Mouse (Mus musculus): ENCODE results near the gene Map3k11.

Gene Map3k11

DNA sequence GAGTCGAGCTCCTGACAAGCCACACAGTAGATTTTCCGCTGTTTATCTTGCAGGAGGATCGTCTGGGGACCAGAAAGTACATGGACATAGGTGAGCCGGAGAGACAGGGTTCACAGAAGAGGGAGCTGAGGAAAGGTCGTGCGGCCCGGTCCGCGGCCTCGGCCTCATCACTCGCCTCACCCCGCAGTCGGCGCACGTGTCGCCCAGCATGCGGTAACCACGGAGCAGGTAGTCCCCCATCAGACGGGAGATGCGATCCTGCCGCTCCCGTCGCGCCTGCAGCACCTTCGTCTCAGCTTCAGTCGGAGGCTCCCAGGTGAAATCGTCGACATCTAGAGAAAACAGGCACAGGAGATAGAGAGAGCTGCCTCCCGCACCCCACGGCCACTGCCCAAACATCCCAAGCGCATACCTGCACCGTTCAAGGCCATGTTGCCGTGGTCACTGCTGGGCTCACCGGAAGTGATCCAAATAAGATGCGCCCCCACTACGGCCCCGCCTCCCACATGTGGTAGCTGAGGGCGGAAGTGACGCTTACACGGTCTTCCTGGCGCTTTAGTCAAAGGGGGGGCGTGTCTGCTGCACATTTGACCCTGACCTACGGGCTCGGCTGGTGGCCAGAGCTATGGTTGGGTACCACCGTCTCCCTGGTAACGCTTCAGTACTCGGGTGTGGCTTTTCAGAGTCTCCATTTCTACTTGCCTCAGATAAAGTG is 42.9 kb downstream of the Map3k11 start:
- peak; percentile 86 to 93 for DNase-seq (ENCODE audit: low spot score in 2 of 2)

DNA sequence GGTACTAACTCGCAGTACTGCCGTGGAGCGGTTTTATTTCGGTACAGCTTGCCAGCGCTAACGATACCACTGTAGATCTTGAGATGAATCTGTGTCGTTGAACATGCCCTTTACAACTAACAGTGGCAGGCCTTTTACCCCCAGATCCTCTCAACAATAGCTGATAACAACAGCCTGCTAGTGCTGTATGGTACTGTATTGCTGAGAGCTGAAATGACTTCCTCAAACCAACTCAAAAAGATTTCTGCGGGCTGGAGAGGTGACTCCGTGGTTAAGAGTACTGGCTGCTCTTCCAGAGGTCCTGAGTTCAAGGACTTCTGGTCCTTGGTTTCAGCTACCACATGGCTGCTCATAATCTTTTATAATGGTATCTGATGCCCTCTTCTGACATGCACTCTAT is 45.8 kb downstream of the Map3k11 start:
- no peak for DNase-seq (ENCODE audit: low spot score in 2 of 2)

DNA sequence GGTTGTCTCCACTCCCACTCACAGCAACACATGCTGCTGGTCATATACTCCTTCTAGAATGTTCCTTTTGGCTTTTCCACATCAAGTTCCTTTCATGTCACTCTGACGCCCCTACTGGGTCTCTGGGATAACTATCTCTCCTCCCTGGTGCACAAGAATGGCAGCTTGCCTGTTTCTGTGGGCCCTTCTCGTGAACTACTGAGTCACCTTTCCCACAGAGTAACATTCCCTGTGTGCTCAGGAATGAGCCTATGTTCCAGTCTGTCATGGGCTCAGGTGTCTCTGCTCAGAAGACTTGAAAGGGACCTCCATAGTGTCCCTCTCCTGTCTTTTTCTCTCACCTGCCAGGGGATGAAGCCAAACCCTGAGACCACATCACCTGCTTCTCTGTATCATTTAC is 50.9 kb downstream of the Map3k11 start:
- no peak for DNase-seq (ENCODE audit: low spot score in 2 of 2)

DNA sequence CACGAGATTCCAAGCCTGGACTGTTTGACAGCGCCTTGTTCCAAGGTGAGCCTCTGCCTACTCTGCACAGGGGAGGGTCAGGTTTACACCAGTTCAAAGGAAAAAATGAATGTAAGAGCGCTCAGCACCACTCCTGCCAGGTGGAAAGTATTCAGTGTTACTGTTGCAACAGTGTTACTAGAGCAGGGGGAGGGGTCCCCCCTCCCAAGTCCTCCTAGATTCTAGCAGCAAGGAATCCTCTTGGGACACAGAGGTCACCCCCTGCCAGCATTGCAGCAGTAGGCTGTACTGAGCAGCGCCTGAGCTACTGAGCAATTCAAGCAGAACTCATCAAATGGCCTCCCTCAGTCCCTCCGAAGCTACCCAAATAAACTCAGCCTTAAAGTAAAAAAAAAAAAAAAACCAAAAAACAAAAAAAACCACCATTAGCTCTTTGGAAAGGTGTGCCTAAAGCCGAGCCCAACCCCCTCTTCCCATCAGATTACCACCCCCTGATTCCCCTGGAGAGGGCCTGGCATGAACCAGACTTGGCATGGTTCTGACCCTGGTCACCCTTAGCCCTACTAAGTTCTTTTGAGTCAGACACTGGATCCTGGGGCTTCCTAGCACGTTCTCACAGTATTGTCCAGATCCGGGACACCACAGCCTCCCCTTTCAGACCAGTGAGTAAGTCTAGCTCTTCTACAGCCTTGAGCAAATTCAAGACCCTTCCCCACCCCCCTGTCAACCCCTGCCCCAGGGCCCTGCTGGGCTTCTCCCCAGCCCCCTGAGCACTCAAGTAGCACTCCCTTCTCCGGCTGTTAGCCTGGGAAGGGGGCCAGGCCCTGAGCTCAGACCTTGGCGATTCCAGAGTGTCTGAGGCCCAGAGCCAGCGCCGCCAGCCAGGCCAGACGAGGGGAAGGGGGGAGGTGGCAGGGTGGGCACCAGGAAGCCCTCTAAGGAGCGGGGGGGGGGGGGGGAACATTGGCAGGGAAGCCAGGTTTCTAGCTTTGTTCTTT is 52.1 kb downstream of the Map3k11 start, which contains the start of gene Ltbp3:
Gene Ltbp3, plus strand, starts transcription at position 585 of the 998 bp plus-strand sequence.
- peak; percentile 85 to 88 for DNase-seq (ENCODE audit: low spot score in 2 of 2)

DNA sequence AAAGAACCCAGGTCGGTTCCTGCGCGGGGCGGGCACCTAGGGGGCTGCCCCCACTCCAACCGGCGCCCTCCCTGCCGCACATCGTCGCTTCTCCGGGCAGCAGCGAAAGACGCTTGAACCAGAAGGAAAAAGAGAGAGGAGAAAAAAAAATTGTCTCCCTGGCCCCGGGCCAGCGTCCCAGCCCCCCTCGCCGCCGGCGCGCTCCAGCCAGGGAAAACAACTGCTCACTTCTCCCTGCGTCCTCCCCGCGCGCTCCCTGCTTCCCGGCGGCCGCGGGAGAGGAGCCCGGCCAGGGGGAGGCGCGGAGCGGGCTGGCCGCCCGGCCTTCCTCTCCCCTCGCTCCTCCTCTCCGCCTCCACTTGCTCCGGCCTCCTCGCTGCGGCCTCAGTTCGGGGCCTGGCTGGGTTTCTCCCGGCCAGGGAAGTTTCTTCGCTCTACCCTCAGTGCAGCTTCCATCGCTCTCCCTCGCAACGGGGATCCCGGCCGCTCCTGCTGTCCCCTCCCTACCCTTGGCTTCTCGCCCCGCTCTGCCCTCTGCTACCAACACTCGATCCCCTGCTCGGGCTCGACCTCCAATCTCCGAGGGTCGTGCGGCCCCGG is 53.2 kb downstream of the Map3k11 start:
- DNase-seq (ENCODE audit: low spot score in 2 of 2), result peak; percentile 88 to 91

DNA sequence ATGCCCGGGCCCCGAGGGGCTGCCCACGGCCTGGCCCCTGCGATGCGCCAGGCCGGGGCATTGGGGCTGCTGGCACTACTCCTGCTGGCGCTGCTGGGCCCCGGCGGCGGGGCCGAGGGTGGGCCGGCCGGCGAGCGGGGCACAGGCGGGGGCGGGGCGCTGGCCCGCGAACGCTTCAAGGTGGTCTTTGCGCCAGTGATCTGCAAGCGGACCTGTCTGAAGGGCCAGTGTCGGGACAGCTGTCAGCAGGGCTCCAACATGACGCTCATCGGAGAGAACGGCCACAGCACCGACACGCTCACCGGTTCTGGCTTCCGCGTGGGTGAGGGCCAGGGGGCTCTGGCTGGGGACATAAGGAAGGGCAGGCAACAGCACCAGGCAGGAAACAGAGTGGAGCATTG is 53.7 kb downstream of the Map3k11 start:
- no peak for DNase-seq (ENCODE audit: low spot score in 2 of 2)

DNA sequence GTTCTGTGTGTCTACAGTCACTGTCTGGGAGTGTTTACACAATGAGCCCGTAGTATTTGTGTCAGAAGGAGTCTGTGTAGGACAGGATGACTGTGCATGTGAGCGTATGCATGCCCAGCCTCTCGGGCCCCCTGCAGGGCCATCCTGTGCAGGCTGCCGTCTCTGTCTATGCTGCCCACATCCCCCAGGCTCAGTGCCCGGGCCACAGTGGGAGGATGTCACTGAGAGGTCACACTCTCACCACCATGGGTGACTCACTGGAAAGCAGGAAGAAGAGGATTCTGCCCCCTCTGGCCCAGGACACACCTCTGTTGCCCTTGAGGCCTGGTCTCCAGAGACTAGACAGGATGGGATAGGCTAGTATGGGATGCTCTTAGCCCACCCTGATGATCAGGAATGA is 55.0 kb downstream of the Map3k11 start:
- no peak for DNase-seq (ENCODE audit: low spot score in 2 of 2)

DNA sequence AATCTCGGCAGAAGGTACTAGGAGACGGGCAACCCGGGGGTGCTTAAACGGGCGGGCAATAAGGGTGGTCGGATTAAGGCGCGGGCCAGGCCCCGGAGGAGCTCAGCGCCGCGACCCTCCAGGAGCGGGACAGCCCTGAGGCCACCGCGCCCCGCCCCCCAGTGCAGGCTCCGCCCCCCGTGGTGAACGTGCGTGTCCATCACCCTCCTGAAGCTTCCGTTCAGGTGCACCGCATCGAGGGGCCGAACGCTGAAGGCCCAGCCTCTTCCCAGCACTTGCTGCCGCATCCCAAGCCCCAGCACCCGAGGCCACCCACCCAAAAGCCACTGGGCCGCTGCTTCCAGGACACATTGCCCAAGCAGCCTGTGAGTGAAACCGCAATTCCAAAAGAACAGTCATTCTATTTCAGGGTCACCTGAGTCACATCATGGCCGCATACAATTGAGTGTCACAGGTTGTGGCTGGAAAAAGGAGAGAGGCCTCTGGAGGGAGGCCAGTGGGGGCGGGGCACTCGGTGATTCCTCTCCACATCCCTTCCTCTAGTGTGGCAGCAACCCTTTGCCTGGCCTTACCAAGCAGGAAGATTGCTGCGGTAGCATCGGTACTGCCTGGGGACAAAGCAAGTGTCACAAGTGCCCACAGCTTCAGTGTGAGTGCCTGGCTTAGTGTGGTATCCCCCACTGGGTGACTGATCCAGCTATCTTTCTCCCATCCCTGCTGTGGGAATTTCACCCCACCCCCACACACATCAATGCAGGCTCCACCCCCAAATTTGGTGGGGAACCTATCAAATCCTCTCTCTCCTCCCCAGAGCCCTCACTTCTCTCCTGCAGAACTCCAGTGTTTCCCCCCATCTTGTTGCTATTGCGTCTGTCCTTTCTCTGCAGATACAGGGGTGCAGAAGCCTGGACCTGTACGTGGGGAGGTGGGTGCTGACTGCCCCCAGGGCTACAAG is 57.5 kb downstream of the Map3k11 start:
- DNase-seq (ENCODE audit: low spot score in 2 of 2), result no peak

DNA sequence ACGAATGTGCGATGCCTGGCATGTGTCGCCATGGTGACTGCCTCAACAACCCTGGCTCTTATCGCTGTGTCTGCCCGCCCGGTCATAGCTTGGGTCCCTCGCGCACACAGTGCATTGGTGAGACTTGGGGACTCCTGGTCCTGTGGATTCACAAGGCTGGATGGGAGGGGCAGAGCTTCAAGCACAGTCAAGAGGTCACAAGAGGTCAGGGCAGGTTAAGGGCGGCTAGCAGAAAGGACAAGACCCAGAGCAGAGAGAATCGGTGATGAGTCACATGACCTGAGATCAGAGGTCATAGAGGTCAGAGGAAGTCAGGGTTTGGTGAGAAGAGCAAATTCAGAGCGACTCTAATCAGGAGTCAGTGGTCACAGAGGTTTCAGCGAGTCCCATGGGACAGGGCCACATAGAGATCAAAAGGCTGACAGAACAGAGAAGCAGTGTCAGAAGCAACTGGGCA is 58.4 kb downstream of the Map3k11 start:
- no peak for DNase-seq (ENCODE audit: low spot score in 2 of 2)

DNA sequence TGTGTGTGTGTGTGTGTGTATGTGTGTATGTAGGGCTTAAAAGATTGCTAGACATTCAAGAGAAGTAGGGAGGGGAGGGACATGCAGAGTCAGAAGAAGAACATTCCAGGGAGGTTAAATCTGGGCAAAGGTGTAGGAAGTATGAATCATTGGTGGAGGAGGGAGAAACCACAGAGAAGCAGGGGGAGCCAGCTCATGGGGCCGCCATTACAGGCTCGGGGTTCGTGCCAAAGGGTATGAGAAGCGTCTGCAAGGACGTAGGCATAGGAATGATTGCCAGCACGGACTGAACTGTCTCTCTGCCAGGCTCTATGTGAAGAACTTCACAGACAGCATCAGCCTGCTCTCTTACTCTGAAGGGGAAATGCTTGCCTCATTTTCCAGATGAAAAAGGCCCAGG is 60.9 kb downstream of the Map3k11 start:
- no peak for DNase-seq (ENCODE audit: low spot score in 2 of 2)

DNA sequence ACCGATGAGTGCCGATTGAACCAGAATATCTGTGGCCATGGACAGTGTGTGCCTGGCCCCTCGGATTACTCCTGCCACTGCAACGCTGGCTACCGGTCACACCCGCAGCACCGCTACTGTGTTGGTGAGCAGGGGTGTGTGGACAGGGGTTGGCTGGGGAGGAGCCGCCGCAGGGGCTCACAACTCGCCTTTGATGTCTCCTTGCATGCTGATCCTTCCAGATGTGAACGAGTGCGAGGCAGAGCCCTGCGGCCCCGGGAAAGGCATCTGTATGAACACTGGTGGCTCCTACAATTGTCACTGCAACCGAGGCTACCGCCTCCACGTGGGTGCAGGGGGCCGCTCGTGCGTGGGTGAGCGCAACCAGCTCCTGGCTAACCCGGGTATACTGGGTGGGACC is 62.4 kb downstream of the Map3k11 start:
- DNase-seq (ENCODE audit: low spot score in 2 of 2), result no peak

DNA sequence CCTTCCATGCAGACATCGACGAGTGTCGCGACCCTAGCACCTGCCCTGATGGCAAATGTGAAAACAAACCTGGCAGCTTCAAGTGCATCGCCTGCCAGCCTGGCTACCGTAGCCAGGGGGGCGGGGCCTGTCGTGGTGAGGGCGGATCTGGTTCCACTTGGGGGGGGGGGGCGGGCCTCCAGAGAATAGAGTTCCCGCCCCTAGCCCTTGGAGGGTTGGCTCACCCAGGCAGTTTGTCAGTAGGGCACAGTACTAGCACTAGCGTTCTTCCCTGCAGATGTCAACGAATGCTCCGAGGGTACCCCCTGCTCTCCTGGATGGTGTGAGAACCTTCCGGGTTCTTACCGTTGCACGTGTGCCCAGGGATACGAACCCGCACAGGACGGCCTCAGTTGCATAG is 63.2 kb downstream of the Map3k11 start:
- DNase-seq (ENCODE audit: low spot score in 2 of 2), result no peak

All from urinary bladder, postnatal 4 days (tissue).